Mouse (Mus musculus): ENCODE measurements around the gene Kctd10. TPM values are rescaled to one million over a fixed set of nuclear protein-coding genes. Genes with fewer than 3 reads are reported as not detected.
A peak's percentile ranks its signal among the peaks of the same experiment; 100 is the strongest.

Kctd10 gene
- polyA plus RNA-seq, 1 experiment, result 64.4 TPM

- Histone ChIP-seq H3K4me1 (ENCODE audit: control insufficient read depth, insufficient read depth, insufficient read length) (peaks cover 29% of the 10 kb centered on the region; the same call in 1 of the 2 replicates), H3K27ac (ENCODE audit: insufficient read depth, low read length) (no peak overlapping the region), H3K4me3 (ENCODE audit: extremely low read depth, insufficient read depth, insufficient read length) (no peak overlapping the region), H3K36me3 (ENCODE audit: control insufficient read depth, insufficient read depth, low read length) (peaks cover 33% of the 10 kb centered on the region), H3K27me3 (ENCODE audit: control insufficient read depth, insufficient read depth, low read length) (no peaks in the 10 kb centered on the region)
- no peak for DNase-seq (ENCODE audit: low read depth in 1 of 2, low spot score in 2 of 2)
- 91% methylated on average over 9 of the region's 9 CpGs for WGBS
- TF ChIP-seq CTCF (IDR thresholded peaks at IDR 0.05; ENCODE audit: extremely low read depth, insufficient read depth, insufficient read length, insufficient replicate concordance) (no peak), POLR2A (IDR thresholded peaks at IDR 0.05; ENCODE audit: low read depth, low read length) (no peak)
Observed at GRCm38 (mm10) chr5:114373581-114373980, 6.7 kb downstream of the Kctd10 start.

DNA sequence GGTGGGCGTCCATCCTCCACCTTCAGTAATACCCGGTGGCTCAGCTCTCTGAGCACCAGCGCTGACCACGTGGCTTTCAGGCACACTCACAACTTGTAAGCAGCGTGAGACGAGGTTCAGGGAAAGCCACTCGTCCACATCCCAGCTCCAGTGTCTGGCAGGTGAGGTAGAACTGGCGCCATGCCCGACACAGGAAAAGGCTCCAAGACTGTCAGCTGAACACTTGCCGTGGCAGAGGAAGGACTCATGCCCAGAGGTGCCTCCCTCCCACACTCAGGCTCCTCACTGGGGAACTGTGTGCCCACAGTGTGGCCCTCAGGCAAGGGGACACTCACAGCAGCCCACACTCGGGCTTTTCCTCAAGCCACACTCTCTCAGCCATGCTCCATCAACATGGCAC, 7.1 kb downstream of the Kctd10 start:
- Histone ChIP-seq H3K4me3 (ENCODE audit: extremely low read depth, insufficient read depth, insufficient read length) (no peak overlapping the region), H3K27me3 (ENCODE audit: control insufficient read depth, insufficient read depth, low read length) (no peaks in the 10 kb centered on the region), H3K4me1 (ENCODE audit: control insufficient read depth, insufficient read depth, insufficient read length) (peaks cover 29% of the 10 kb centered on the region; the same call in 1 of the 2 replicates), H3K36me3 (ENCODE audit: control insufficient read depth, insufficient read depth, low read length) (peaks cover 34% of the 10 kb centered on the region), H3K27ac (ENCODE audit: insufficient read depth, low read length) (no peak overlapping the region)
- no peak for DNase-seq (ENCODE audit: low read depth in 1 of 2, low spot score in 2 of 2)
- WGBS, result 78% methylated on average over 11 of the region's 11 CpGs
- TF ChIP-seq CTCF (IDR thresholded peaks at IDR 0.05; ENCODE audit: extremely low read depth, insufficient read depth, insufficient read length, insufficient replicate concordance) (no peak), POLR2A (IDR thresholded peaks at IDR 0.05; ENCODE audit: low read depth, low read length) (no peak)

- no peak for DNase-seq (ENCODE audit: low read depth in 1 of 2, low spot score in 2 of 2)
- TF ChIP-seq CTCF (IDR thresholded peaks at IDR 0.05; ENCODE audit: extremely low read depth, insufficient read depth, insufficient read length, insufficient replicate concordance) (no peak), POLR2A (IDR thresholded peaks at IDR 0.05; ENCODE audit: low read depth, low read length) (no peak)
- Histone ChIP-seq H3K4me3 (ENCODE audit: extremely low read depth, insufficient read depth, insufficient read length) (no peak overlapping the region), H3K4me1 (ENCODE audit: control insufficient read depth, insufficient read depth, insufficient read length) (peaks cover 25% of the 10 kb centered on the region; the same call in 1 of the 2 replicates), H3K27ac (ENCODE audit: insufficient read depth, low read length) (peak overlapping the region; percentile 27; the same call in 1 of the 2 replicates), H3K36me3 (ENCODE audit: control insufficient read depth, insufficient read depth, low read length) (peaks cover 39% of the 10 kb centered on the region), H3K27me3 (ENCODE audit: control insufficient read depth, insufficient read depth, low read length) (no peaks in the 10 kb centered on the region)
- WGBS, result 91% methylated on average over 11 of the region's 11 CpGs
Observed at GRCm38 (mm10) chr5:114372565-114372964, 7.7 kb downstream of the Kctd10 start.

DNA sequence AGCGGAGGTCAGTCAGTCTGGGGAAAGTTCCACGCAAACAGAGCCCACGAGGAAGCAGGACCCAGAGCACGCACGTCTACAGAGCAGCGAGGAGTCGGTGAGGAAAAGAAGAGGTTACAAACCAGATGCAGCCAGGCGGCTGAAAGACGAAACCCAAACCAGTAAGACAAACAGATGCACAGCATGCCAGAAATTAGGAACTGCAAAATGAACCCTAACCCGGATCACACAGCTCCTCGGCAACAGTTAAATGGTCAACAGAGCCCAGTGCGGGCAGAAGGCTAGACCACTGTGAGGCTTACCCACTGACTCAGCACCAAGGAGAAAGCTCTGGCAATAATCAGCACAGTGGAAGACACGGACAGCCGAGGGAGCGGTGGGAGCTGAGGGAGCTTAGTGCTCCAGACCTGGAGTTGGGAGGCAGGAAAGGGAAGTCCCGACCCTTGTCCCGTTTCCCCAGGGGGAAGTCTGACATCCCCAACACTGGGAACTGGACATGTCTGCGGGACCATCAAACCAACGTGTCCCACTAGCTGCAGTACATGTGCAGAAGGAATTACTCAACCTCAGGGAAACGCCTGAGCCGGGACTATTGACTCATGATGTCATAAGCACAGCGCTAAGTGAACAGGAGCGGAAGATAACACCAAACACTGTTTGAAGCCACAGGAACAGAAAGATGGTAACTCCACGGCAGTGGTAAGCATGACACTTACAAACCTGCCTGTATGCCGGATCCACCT, 8.4 kb downstream of the Kctd10 start:
- H3K36me3 ChIP-seq (ENCODE audit: control insufficient read depth, insufficient read depth, low read length), result peaks cover 45% of the 10 kb centered on the region
- peaks cover 20% of the 10 kb centered on the region; the same call in 1 of the 2 replicates for H3K4me1 ChIP-seq (ENCODE audit: control insufficient read depth, insufficient read depth, insufficient read length)
- H3K27me3 ChIP-seq (ENCODE audit: control insufficient read depth, insufficient read depth, low read length), result no peaks in the 10 kb centered on the region
- WGBS, result 67% methylated on average over 25 of the region's 25 CpGs
- TF ChIP-seq CTCF (IDR thresholded peaks at IDR 0.05; ENCODE audit: extremely low read depth, insufficient read depth, insufficient read length, insufficient replicate concordance), result no peak
- no peak for TF ChIP-seq POLR2A (IDR thresholded peaks at IDR 0.05; ENCODE audit: low read depth, low read length)
- H3K4me3 ChIP-seq (ENCODE audit: extremely low read depth, insufficient read depth, insufficient read length), result no peak overlapping the region
- H3K27ac ChIP-seq (ENCODE audit: insufficient read depth, low read length), result peak overlapping the region; percentile 27; the same call in 1 of the 2 replicates
- DNase-seq (ENCODE audit: low read depth in 1 of 2, low spot score in 2 of 2), result no peak

- WGBS, result 27% methylated on average over 3 of the region's 3 CpGs
Observed at GRCm38 (mm10) chr5:114371331-114371730, 9.0 kb downstream of the Kctd10 start.

DNA sequence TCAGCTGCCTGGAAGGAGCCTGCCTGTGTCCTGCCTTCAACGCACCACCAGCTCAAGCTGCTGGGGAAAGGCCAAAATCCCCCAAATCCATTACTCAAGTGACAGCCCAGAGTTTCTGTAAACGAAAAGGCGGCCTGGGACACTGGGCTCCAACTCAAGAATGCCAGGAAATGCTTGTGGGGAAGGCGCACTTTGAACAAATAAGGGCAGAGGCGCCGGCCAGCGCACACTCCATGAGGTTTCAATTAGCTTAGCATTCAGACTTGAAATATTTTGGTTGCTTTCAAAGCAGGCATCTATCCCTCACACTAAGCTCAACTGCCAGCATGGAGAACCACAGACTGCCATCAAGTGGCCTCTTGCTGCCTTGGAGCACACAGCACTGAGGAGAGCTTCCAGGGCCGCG, 9.9 kb downstream of the Kctd10 start:
- peaks cover 14% of the 10 kb centered on the region; the same call in 1 of the 2 replicates for H3K4me1 ChIP-seq (ENCODE audit: control insufficient read depth, insufficient read depth, insufficient read length)
- peaks cover 59% of the 10 kb centered on the region for H3K36me3 ChIP-seq (ENCODE audit: control insufficient read depth, insufficient read depth, low read length)
- no peaks in the 10 kb centered on the region for H3K27me3 ChIP-seq (ENCODE audit: control insufficient read depth, insufficient read depth, low read length)
- H3K4me3 ChIP-seq (ENCODE audit: extremely low read depth, insufficient read depth, insufficient read length), result no peak overlapping the region
- H3K27ac ChIP-seq (ENCODE audit: insufficient read depth, low read length), result peak overlapping the region; percentile 58; the same call in 1 of the 2 replicates
- DNase-seq (ENCODE audit: low read depth in 1 of 2, low spot score in 2 of 2), result no peak
- WGBS, result 66% methylated on average over 9 of the region's 9 CpGs
- TF ChIP-seq POLR2A (IDR thresholded peaks at IDR 0.05; ENCODE audit: low read depth, low read length), result no peak
- no peak for TF ChIP-seq CTCF (IDR thresholded peaks at IDR 0.05; ENCODE audit: extremely low read depth, insufficient read depth, insufficient read length, insufficient replicate concordance)

More at GRCm38 (mm10) chr5:114371331-114371730, 9.0 kb downstream of the Kctd10 start:
- no peak for TF ChIP-seq CTCF (IDR thresholded peaks at IDR 0.05; ENCODE audit: extremely low read depth, insufficient read depth, insufficient read length, insufficient replicate concordance)
- TF ChIP-seq POLR2A (IDR thresholded peaks at IDR 0.05; ENCODE audit: low read depth, low read length), result no peak
- Histone ChIP-seq H3K4me3 (ENCODE audit: extremely low read depth, insufficient read depth, insufficient read length) (no peak overlapping the region), H3K27ac (ENCODE audit: insufficient read depth, low read length) (peak overlapping the region; percentile 9; the same call in 1 of the 2 replicates), H3K36me3 (ENCODE audit: control insufficient read depth, insufficient read depth, low read length) (peaks cover 50% of the 10 kb centered on the region), H3K27me3 (ENCODE audit: control insufficient read depth, insufficient read depth, low read length) (no peaks in the 10 kb centered on the region), H3K4me1 (ENCODE audit: control insufficient read depth, insufficient read depth, insufficient read length) (peaks cover 20% of the 10 kb centered on the region; the same call in 1 of the 2 replicates)
- DNase-seq (ENCODE audit: low read depth in 1 of 2, low spot score in 2 of 2), result no peak

DNA sequence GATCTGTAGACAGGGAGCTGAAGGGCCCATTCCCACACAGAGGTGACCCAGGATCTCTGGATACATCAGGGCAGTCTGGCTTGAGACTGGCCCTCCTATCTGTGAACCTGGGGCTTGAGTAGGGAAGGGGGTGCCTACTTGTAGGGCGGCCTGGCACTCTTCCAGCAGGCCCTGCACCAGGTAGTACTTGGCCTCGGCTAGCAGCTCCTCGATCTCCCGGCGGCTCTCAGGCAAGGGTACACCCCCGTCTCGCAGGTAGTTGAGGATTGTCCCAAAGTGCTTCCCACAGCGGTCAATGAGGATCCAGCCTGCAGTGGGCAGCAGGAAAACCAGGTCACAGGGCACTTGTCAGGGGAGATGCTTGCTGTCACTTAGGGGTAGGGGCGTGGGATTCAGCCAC, 10.4 kb downstream of the Kctd10 start:
- Histone ChIP-seq H3K36me3 (ENCODE audit: control insufficient read depth, insufficient read depth, low read length) (peaks cover 63% of the 10 kb centered on the region), H3K27me3 (ENCODE audit: control insufficient read depth, insufficient read depth, low read length) (no peaks in the 10 kb centered on the region), H3K27ac (ENCODE audit: insufficient read depth, low read length) (peak overlapping the region; percentile 58), H3K4me3 (ENCODE audit: extremely low read depth, insufficient read depth, insufficient read length) (no peak overlapping the region), H3K4me1 (ENCODE audit: control insufficient read depth, insufficient read depth, insufficient read length) (peaks cover 9% of the 10 kb centered on the region; the same call in 1 of the 2 replicates)
- 87% methylated on average over 9 of the region's 9 CpGs for WGBS
- TF ChIP-seq CTCF (IDR thresholded peaks at IDR 0.05; ENCODE audit: extremely low read depth, insufficient read depth, insufficient read length, insufficient replicate concordance), result no peak
- DNase-seq (ENCODE audit: low read depth in 1 of 2, low spot score in 2 of 2), result no peak
